Mouse (Mus musculus): ENCODE data around the gene Psmd7.
"Not testable (repeated sequence)": the region's sequence is repeated elsewhere in the genome, so short reads cannot be mapped to it uniquely, and the experiment has no call there.

Psmd7 gene

DNA sequence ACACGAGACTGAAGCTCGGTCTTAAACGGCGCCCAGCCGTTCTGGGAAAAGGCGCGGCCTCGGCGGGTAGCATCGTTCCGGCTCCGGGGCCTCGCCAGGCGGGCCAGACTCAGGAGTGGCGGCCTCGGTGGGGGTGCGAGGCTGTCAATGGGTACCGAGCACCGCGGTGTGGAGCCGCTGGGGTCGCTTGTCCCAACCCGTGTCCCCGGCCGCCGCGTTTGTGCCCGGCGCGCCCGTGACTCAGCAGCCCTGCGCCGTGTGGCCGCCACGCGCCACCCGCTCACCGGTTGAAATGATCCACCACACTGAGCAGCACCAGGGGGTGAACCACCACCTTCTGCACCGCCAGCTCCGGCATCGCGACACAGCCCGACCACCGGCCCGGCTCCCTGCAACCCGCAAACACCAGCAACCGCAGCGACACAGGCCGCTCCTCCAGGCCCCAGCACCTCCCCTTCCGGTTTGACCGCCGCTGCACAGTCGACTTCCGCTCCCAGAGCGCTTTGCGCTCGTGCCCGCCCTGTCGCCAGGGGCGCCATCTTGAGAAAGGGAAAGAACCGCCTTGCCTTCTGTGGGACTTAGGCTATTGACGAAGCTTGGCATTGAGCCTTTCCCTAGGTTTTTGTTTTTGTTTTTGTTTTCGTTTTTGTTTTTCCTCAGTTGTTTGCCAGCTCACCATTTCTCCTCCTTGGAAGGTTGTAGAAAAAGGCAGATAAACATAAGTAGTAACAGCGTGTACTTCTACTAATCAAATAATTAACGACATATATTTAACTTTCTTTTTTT is at the start of gene Psmd7:
TSS of gene Psmd7 (minus strand) at position 470 of the 786 bp plus-strand sequence.
- peak; percentile 96 to 98 for DNase-seq (ENCODE audit: inconsistent age in 2 of 2, low spot score in 1 of 2)

DNA sequence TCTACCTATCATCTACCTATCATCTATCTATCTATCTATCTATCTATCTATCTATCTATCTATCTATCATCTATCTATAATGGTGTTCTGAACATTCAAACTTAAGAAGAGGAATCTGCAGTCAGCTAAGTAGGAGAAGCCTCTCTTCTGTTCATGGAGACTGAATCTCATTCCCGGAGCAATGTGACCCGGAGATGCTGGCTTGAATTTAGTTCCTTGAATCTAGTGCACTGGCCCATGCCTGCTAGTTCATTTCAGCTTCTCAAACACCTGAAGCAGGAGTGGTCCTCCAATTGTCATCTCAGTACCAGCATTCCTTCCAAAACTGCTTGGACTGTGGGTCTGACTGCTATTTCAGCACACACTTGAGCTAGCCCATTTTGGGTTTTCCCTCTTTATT is 45.5 kb upstream of the Psmd7 start:
- no peak for DNase-seq (ENCODE audit: inconsistent age in 2 of 2, low spot score in 1 of 2)

DNA sequence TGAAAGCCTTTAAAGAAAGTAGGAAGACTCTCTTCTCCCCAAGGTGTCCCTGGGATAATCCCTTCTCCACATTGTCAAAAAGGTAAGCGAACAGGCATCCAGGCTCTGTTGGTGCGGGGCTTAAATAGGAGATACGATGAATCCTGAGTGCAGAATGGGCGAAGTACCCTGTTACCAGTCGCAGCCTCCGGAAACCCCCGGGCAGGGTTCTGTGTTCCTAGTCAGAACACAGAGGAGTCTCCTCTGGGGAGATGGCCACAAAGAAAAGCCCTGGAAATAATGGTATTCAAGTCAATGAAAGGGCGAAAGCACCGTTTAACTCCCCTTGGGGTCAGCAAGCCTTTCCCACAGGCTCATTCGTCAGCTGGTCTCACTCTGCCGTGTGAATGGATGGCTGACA is 41.4 kb upstream of the Psmd7 start:
- DNase-seq (ENCODE audit: inconsistent age in 2 of 2, low spot score in 1 of 2), result no peak

DNA sequence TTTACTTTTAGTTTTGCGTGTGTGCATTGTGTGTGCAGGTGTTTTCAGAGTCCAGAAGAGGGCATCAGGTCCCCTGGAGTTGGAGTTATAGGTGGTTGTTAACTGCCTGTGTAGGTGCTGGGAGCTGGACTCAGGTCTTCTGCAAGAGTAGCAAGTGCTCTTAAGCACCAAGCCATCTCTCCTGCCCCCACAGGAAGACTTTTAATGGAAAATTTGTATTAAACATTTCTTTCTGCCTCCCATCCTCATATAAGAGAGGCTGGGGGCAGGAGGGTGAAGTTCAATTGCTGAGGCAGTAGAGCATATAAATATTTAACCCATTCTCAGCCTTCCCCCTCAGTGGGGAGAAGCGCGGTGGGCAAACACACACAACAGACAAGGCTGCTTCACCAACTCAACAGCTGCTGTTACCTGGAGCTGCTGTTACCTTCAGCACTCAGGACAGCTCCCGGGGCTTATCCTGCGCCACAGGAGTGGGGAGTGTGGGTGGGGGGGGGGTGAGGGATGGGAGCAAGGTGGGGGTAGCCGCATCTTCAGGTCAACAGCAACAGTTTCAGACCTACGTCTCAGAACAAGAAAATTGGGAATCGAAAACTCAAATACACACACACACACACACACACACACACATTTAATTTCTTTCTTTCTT is 40.4 kb upstream of the Psmd7 start:
- DNase-seq (ENCODE audit: inconsistent age in 2 of 2, low spot score in 1 of 2), result no peak

DNA sequence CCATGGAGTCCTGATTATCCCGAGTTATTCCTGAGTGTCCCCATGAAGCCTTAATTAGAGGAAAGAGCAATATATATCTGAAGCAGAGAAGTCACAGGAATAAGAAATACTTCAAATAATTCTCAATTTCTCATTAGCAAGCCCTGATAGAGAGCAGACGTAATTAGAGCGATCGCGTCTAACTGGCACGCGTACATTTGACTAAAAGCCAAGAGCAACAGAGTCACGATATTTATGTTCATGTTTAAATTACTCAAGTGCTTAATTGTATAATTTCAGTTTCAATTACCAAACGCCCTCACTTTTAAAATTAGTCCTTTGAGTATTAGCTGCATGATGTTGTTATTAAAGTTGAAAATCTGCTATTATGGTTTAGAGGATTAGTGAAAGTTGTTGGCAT is 39.6 kb upstream of the Psmd7 start:
- no peak for DNase-seq (ENCODE audit: inconsistent age in 2 of 2, low spot score in 1 of 2)

DNA sequence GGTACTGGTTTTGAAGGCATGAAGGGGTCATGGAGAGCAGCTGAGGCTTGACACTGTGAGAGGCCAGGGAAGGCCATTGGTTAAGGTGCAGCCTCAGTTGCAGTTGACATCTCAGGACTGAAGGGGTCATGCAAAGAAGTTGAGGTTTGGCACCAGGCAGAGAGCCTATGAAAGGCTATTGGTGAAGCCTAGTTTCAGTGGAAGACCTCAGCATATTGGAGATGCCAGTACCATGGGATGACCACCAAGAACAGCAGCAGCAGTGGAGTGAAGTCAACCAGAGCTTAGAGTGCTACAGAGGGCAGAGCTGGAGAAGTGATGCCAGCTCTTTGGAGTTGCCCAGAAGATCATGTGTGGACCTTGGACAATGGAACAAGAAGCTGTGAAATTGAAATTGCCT is 36.0 kb upstream of the Psmd7 start:
- not testable (repeated sequence) for DNase-seq (ENCODE audit: inconsistent age in 2 of 2, low spot score in 1 of 2)

DNA sequence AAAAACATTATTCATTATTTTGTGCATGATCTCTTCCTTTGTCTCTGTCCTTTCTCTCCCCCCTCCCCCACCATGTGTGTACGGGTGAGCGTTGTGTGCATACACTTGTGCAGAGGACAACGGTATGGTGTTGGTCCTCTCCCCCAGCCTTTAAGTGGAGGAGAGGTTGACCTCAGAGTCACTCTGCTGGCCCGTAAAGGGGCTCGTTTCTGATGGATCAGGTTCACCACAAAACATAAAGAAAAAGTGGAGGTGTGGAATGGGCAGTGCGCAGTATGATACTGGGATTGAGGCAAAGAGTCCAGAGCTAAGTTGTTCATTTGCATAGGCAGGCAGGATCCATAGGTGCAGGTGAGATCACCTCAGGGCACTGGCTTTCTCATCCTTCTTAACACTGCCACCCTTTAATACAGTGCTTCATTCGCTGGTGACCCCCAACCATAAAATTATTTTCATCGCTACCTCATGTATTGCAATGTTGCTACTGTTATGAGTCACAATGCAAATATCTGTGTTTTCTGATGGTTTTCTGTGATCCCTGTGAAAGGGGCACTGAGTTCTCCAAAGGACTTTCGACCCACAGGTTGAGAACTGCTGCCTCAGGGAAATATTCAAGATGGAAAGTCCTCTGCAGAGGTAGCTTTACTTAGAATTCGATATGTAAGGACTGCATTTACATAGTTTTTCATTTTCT is 33.8 kb upstream of the Psmd7 start:
- no peak for DNase-seq (ENCODE audit: inconsistent age in 2 of 2, low spot score in 1 of 2)

DNA sequence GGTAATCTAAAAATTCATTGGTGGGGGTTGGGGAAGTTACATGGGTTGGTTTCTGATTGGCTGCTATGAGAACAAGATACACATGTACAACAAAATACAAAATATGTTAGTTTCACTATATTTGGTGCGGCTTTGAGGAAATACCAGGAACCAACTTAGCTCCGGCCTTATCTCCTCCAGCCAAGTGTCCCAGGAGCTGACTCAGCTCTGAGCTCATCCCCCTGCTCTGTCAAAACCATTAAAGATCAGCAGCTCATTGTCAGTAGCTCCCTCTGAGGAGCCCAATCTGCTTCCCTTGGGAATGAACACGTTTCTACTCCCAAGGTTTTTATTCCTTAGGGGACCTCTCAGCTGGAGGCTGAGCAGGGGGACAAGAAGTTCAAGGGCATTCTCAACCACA is 32.9 kb upstream of the Psmd7 start:
- DNase-seq (ENCODE audit: inconsistent age in 2 of 2, low spot score in 1 of 2), result peak; percentile 51 to 58

DNA sequence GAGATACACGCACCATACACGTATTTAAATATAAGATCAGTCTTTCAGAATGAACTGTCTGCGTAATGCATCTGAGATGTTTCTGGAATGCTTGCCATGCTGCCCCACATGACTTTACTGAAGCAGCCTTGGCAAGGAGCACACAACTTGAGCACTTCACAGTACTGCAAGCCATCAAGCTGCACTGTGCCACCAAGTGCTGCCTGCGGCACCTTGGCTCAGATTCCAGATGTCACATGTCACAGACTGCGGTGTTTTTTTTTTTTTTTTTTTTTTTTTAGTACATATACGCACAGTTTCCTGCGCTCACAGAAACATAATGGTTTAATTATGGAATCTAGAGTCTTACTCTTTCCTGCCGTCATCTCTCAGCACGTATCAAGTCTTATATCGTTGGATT is 30.2 kb upstream of the Psmd7 start:
- DNase-seq (ENCODE audit: inconsistent age in 2 of 2, low spot score in 1 of 2), result no peak

DNA sequence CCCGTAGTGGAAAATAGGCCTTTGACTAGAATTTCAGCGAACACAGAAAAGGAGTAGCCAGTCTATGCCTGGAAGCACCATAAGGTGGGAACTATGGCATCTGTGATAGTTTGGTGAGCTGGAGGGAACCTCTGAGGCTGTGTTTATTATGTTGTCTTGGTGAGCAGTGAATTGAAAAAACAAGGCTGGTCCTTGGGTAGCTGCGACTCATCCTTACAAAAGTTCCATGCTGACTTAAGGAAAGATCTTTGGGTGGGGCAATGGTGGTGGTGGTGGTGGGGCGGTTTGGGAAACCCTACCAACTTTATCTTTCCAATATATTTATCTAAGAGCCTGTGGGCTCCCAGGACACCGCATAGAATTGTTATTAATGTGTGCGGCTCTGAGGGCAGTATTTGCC is 25.1 kb upstream of the Psmd7 start:
- DNase-seq (ENCODE audit: inconsistent age in 2 of 2, low spot score in 1 of 2), result no peak

DNA sequence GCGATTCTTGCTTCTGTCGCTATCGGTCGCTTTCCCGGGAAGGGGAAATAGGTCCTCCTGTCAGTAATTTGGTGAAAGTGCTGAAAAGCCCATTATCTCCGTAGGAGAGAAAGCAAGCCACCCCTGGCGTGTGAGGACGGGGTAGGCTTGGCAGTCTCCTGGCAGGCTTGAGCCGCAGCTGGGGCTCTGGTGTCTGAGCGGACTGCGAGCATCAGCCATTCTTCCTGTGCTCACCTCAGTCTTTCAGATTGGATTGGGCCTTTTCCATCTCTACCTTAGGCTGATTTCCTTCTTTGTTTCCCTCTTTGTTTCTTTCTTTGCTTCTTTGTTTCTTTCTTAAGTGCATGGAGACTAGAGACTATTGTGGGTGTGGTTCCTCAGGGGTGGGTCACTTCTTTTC is 22.6 kb upstream of the Psmd7 start:
- no peak for DNase-seq (ENCODE audit: inconsistent age in 2 of 2, low spot score in 1 of 2)

DNA sequence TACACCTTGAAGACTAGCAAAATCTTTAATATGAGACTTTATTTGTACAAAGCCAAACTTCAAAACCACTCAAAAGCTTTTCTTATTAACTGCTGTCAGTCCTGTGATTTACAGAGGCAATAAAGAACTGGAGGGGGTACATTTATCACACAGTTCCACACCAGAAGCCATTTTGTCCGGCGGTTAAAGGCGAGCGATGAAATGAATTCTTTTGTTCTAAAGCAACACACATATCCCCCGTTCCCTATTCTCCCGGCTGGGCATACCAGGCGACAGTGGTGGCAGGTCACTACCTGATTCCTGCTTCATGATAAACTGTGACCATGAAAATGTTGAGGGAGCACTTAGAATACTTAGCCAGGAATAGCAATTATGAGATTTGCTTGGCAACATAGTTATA is 20.5 kb upstream of the Psmd7 start:
- DNase-seq (ENCODE audit: inconsistent age in 2 of 2, low spot score in 1 of 2), result no peak

DNA sequence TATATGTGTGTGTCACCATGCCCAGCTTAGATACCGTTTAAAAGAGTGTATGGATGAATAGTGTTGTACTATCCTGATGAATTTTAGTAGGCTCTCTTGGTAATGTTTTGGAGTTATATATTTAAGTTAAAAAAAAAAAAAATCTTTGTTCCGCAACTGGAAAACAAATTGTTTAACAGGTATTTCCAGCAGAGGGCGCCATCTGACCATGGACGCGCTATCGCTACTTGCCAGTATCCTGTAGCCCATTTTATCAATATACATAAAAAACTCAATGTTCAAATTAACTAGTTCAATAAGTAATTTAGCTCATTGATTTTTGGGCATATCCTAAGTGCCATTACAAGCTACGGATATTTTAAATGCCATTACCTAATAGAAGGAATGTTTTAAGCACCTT is 14.8 kb upstream of the Psmd7 start:
- DNase-seq (ENCODE audit: inconsistent age in 2 of 2, low spot score in 1 of 2), result peak; percentile 50 to 84

DNA sequence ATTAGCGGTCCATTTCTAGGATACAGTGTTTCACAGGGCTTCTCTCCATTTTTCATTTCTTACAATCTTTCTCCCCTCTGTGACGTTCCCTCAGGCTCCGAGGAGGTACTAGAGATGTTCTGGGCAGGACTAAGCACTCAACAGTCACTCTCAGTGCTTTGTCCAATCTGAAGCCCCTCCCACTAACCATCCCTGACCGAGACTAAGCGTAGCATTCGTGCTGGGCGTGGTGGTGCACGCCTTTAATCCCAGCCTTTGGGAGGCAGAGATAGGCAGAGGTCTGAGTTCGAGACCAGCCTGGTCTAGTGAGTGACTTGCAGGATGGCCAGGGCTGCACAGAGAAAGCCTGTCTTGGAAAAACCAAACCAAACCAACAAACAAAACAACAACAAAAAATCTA is 11.4 kb upstream of the Psmd7 start:
- no peak for DNase-seq (ENCODE audit: inconsistent age in 2 of 2, low spot score in 1 of 2)

DNA sequence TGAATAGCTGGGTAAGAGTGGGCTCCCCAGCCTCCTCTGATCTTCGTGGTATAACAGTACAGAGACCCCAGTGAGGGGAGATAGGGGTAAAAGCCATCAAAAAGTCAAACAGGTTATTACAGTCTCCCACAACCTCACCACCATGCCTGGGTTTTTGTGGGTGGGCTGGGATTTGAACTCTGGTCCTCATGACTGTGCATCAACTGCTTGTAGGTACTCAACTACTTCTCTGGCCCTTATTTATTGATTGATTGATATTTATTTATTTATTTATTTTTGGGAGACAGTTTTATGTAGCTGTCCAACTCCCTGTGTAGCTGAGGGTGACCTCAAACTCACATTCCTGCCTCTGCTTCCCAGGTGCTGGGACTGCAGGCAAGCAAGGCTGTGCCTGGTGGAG is 9.5 kb upstream of the Psmd7 start:
- no peak for DNase-seq (ENCODE audit: inconsistent age in 2 of 2, low spot score in 1 of 2)

DNA sequence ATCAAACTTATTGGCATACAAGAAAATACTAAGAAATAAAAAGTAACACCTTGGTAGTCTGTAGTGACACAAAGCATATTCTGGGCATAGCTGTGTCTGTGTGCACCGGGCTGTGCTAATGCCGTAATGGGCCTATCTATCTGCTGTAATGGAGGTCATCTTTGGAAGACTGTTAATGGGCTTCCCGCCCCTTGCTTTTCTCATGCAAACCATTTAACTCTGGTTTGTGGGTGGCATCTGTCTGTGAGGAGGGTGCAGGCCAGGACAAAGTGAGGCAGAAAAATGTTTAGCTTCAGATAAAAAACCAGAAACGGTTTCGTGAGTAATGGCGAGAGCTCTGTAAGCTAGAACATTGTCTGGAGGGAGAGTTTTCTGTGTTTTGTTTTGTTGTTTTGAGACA is 6.6 kb upstream of the Psmd7 start:
- no peak for DNase-seq (ENCODE audit: inconsistent age in 2 of 2, low spot score in 1 of 2)

DNA sequence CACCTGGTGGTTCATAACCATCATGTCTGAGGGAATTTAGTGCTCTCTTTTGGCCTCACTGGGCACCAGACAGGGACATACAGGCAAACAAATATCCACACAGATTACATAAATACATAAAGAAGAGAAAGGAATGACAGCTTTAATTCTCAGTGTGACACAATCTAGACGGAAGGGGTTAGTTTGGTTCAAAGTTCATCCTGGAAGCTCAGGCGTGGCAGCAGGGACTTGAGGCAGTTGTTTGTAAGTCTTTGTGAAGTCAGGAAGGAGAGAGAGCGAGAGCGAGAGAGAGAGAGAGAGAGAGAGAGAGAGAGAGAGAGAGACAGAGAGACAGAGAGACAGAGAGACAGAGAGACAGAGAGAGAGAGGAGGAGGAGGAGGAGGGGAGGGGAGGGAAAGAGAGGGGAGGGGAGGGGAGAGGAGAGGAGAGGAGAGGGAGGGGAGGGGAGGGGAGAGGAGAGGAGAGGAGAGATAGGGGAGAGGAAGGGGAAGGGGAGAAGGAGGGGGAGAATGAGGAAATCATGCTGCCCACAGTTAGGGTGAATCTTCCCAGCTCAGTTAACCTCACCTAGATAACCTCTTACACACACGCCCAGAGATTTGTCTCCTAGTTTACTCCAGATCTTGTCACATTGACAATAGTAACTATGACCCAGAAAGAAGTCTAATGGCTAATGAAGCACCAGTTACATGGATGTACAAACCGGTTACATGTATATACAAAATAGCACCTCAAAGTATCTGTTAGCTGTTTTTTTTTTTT is 5.9 kb upstream of the Psmd7 start:
- DNase-seq (ENCODE audit: inconsistent age in 2 of 2, low spot score in 1 of 2), result no peak

DNA sequence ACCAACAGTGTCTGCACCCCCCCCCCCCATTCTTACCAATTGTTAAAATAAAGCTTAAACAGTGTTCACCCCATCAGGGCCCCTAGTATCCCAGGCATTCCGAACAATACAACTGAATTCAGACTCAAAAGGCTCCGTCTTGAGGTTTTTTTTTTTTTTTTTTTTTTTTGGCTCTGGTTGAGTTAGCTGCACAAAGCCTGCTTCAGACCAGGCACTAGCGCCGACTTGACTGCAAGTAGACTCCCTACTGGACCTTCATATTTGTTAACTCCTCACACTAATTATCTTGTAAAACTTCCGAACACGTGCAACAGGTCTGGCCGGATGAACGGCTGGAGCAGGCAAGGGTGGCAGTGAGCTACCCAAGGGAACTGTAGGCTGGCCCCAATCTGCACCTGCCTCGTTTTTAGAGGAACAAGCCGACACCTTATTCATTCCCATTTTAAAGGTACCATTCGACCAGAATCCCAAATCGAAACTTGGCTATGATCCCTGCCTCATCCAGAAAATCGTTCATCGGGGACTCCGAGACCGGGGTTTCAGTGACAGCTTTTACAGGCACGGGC is 752 bp downstream of the Psmd7 start:
- no peak for DNase-seq (ENCODE audit: inconsistent age in 2 of 2, low spot score in 1 of 2)

DNA sequence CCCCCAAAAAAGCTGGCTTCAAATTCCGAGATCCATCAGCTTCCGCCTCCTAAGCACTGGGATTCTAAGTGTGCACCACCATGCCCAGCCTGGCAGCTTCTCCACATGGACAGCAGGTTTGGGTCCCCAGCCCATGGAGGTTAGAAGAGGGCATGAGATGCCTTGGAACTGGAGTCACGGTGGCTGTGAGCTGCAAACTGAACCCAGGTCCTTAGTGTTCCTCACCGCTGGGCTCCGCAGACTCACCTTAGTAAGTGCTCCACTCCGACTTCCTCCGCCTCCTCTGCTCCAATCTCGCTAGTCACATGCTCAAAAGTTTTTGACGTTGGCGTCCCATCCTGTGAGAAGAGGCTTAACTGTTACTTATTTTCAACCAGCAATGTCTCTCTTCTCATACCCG is 6.1 kb downstream of the Psmd7 start:
- DNase-seq (ENCODE audit: inconsistent age in 2 of 2, low spot score in 1 of 2), result no peak

DNA sequence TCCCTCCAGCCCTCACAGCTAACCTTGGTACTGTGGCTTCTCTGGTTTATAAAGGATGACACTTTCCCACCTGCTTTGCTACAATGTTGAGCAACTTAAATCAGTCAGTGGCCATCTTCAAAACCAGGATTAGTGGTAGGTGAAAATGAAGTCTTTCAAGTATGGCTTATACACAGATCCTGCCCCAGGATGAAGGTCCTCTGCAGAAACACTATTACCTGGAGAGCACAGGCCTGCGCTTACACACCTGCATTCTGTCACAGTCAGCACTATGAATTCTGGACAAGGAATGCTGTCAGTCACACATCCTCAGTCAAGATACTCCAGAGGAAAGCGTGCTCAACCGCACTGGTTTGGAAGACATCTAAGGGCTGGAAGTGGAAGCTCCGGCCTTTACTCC is 6.7 kb downstream of the Psmd7 start:
- DNase-seq (ENCODE audit: inconsistent age in 2 of 2, low spot score in 1 of 2), result no peak

DNA sequence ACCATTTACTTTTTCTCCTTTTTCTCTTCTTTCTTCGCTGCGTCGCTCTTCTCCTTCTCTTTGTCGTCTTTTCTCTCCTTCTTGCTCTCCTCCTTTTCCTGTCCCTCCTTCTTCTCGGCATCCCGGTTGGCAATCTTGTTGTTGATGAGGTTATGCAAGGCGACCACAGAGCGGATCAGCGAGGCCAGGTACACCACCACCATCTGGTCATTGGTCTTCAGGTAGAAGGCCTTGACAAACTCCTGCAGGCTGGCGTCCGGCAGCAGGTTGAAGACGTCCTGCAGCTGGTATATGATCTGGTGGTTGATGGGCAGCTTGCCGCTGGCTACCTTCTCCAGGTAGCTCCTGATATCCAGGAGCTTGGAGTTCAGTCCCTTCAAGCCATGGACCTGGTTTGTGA is 7.4 kb downstream of the Psmd7 start:
- DNase-seq (ENCODE audit: inconsistent age in 2 of 2, low spot score in 1 of 2), result no peak
